Comparison of ENCODE assay signal across 13 mouse cellular contexts in genomic region chr7:128398664-128399063, GRCm38 (mm10). TPM values are rescaled to one million over a fixed set of nuclear protein-coding genes. Genes with fewer than 3 reads are reported as not detected.
DNase-seq lines count a peak whose midpoint lies in the region; ATAC-seq and TF ChIP-seq lines count a peak whose summit lies in the region.
"Had no signal": no experiment of that assay in that cellular context is flagged by ENCODE, and none has a peak within 500 bp of the region (broad histone marks: within the 10 kb centered on the region; RNA-seq: fewer than 3 reads in every experiment).

No protein-coding gene starts in this region.

- no peak overlapping the region for H3K4me3 ChIP-seq in lung, postnatal 0 days (ENCODE audit: low read depth, low read length)
- H3K4me3 ChIP-seq in liver, embryonic 13.5 days (replicated peaks), result no peak overlapping the region
- H3K4me3 ChIP-seq: forebrain, embryonic 15.5 days; heart, embryonic 13.5 days; hindbrain, embryonic 13.5 days; midbrain, embryonic 10.5 days had no signal

- no peak for TF ChIP-seq EP300 in lung, postnatal 0 days (IDR thresholded peaks at IDR 0.05)

- no peaks in the 10 kb centered on the region for H3K9me3 ChIP-seq in lung, postnatal 0 days (ENCODE audit: low read length)
- H3K9me3 ChIP-seq in liver, embryonic 13.5 days (replicated peaks), result no peaks in the 10 kb centered on the region
- H3K9me3 ChIP-seq: forebrain, embryonic 15.5 days; heart, embryonic 13.5 days; hindbrain, embryonic 13.5 days; midbrain, embryonic 10.5 days had no signal

- H3K4me1 ChIP-seq in lung, postnatal 0 days (ENCODE audit: insufficient read depth, low read depth, low read length), result no peaks in the 10 kb centered on the region
- peaks cover 69% of the 10 kb centered on the region for H3K4me1 ChIP-seq in liver, embryonic 13.5 days (replicated peaks)
- H3K4me1 ChIP-seq: forebrain, embryonic 15.5 days; hindbrain, embryonic 13.5 days; midbrain, embryonic 10.5 days had no signal

- H3K36me3 ChIP-seq in lung, postnatal 0 days (ENCODE audit: insufficient read depth, low read length), result no peaks in the 10 kb centered on the region
- peaks cover 19% of the 10 kb centered on the region for H3K36me3 ChIP-seq in liver, embryonic 13.5 days
- H3K36me3 ChIP-seq: forebrain, embryonic 15.5 days; midbrain, embryonic 10.5 days had no signal

- no peaks in the 10 kb centered on the region for H3K27me3 ChIP-seq in lung, postnatal 0 days (replicated peaks; ENCODE audit: insufficient read depth, low read length)
- H3K27me3 ChIP-seq in liver, embryonic 13.5 days, result no peaks in the 10 kb centered on the region
- H3K27me3 ChIP-seq: forebrain, embryonic 15.5 days; heart, embryonic 13.5 days; hindbrain, embryonic 13.5 days had no signal

- no peak overlapping the region for H3K27ac ChIP-seq in lung, postnatal 0 days (ENCODE audit: low read length)
- H3K27ac ChIP-seq in liver, embryonic 13.5 days, result peak overlapping the region; percentile 88
- H3K27ac ChIP-seq: forebrain, embryonic 15.5 days; heart, embryonic 13.5 days; hindbrain, embryonic 13.5 days; midbrain, embryonic 10.5 days had no signal

- no peak for TF ChIP-seq CTCF in lung, postnatal 0 days (IDR thresholded peaks at IDR 0.05)

- H3K9ac ChIP-seq in lung, postnatal 0 days (replicated peaks; ENCODE audit: low read depth), result no peak overlapping the region
- H3K9ac ChIP-seq in liver, embryonic 13.5 days, result no peak overlapping the region
- H3K9ac ChIP-seq: forebrain, embryonic 15.5 days; heart, embryonic 13.5 days; hindbrain, embryonic 13.5 days had no signal

- WGBS in lung, postnatal 0 days, result 73% methylated on average over 4 of the region's 4 CpGs
- 7% methylated on average over 4 of the region's 4 CpGs for WGBS in liver, embryonic 13.5 days (ENCODE audit: insufficient replicate concordance)

- no peak for ATAC-seq in lung, postnatal 0 days
- ATAC-seq in liver, embryonic 13.5 days (ENCODE audit: low read depth), result peak; percentile 83
- ATAC-seq: forebrain, embryonic 15.5 days had no signal

- DNase-seq in lung, postnatal 0 days (ENCODE audit: low spot score), result peak; percentile 15
- DNase-seq in lung, postnatal 4 days, result no peak
- DNase-seq in c-Kit-positive CD71-negative TER-119-negative erythroid progenitor cells, embryonic 14.5 days (ENCODE audit: low read depth), result peak; percentile 60
- peak; percentile 60 for DNase-seq in liver, embryonic 13.5 days
- DNase-seq in thymus, postnatal 10 days (ENCODE audit: low spot score in 2 of 2), result peak; percentile 62 to 63
- no peak for DNase-seq in neural tube, embryonic 10.5 days (ENCODE audit: extremely low spot score, low spot score)
- DNase-seq in kidney, postnatal 14 days, result no peak
- no peak for DNase-seq in kidney, postnatal 10 days
- DNase-seq: layer of hippocampus, postnatal 36 days had no signal

- H3K4me2 ChIP-seq in lung, postnatal 0 days (replicated peaks; ENCODE audit: low read depth, low read length), result no peak overlapping the region
- H3K4me2 ChIP-seq in liver, embryonic 13.5 days, result peak overlapping the region; percentile 42
- H3K4me2 ChIP-seq: forebrain, embryonic 15.5 days; heart, embryonic 13.5 days; hindbrain, embryonic 13.5 days had no signal

RNA-seq across cellular contexts. Expression of gene Rgs10, which starts 19.9 kb away (rescaled TPM):
- 38.7 and 43.1 TPM in 2 replicates for polyA plus RNA-seq in lung, postnatal 0 days (2015; fragmentation: Nextera tagmentation; extraction: Ambion mirVana)
- polyA plus RNA-seq in liver, embryonic 13.5 days (2015; fragmentation: Nextera tagmentation; extraction: Ambion mirVana), result 48.5 and 54.6 TPM in 2 replicates

Comparison
In these comparisons a context has a peak if more than half of its experiments do, and no peak if none do; other contexts are left out.
1. DNase-seq: peak in lung, postnatal 0 days (single experiment), c-Kit-positive CD71-negative TER-119-negative erythroid progenitor cells, embryonic 14.5 days (single experiment), liver, embryonic 13.5 days (single experiment) and thymus, postnatal 10 days (2 of 2); none in lung, postnatal 4 days (0 of 2), neural tube, embryonic 10.5 days (single experiment), kidney, postnatal 14 days (single experiment) and kidney, postnatal 10 days (single experiment).